Mouse (Mus musculus) activated CD4-positive, CD25-positive, alpha-beta regulatory T cell, adult 9 weeks (primary cell): ENCODE measurements around the gene Agpat4. TPM values are rescaled to one million over a fixed set of nuclear protein-coding genes. Genes with fewer than 3 reads are reported as not detected.

Source experiments
- polyA plus RNA-seq: library from polyadenylated mRNA; unstranded; fragments of 100-300 nt; shearing (Covaris generic); gene quantifications from one replicate; pipeline ENCODE4 v1.2.1, GENCODE M21; 2017

Gene Agpat4
- 14.5 TPM for polyA plus RNA-seq

GRCm38 (mm10) chr17:12118561-12118925 lies at the start of gene Agpat4:
Gene Agpat4, plus strand, starts transcription at chr17:12118704.

Other genes with a start within 250 kb of the Agpat4 start
- 25.8 TPM for gene Map3k4, start 200.1 kb downstream of the Agpat4 start, polyA plus RNA-seq